Mouse (Mus musculus) liver, embryonic 12.5 days (tissue): Measurements from ENCODE around the gene Smyd5. TPM values are rescaled to one million over a fixed set of nuclear protein-coding genes. Genes with fewer than 3 reads are reported as not detected.

Experiments used
- ATAC-seq: fragments of 200-750 bp; cut with Nextera tagmentation; 2 replicates; pipeline ENCODE4 v1.8.0; 2017; ENCODE audit warnings: moderate number of reproducible peaks, mild to moderate bottlenecking, moderate library complexity
- H3K27ac ChIP-seq: fragments of 300-500 bp; sonication (generic); 2 replicates; pipeline ENCODE4 v1.5.1; 2016; ENCODE audit warnings: mild to moderate bottlenecking
- H3K27me3 ChIP-seq: fragments of 300-500 bp; sonication (generic); replicated peaks from 2 replicates; pipeline ENCODE4 v1.6.1; 2016; ENCODE audit warnings: mild to moderate bottlenecking, moderate library complexity
- H3K36me3 ChIP-seq: fragments of 300-500 bp; sonication (generic); 2 replicates; pipeline ENCODE4 v1.6.1; 2016; ENCODE audit warnings: mild to moderate bottlenecking, moderate library complexity
- H3K4me1 ChIP-seq: fragments of 300-500 bp; sonication (generic); 2 replicates; pipeline ENCODE4 v1.6.1; 2016
- H3K4me2 ChIP-seq: fragments of 300-500 bp; sonication (generic); 2 replicates; pipeline ENCODE4 v1.6.1; 2016; ENCODE audit warnings: mild to moderate bottlenecking, moderate library complexity
- H3K4me3 ChIP-seq: fragments of 300-500 bp; sonication (generic); 2 replicates; pipeline ENCODE4 v1.5.1; 2016; ENCODE audit warnings: mild to moderate bottlenecking, moderate library complexity
- H3K9ac ChIP-seq: fragments of 300-500 bp; sonication (generic); 2 replicates; pipeline ENCODE4 v1.6.1; 2016; ENCODE audit warnings: mild to moderate bottlenecking, moderate library complexity
- H3K9me3 ChIP-seq: fragments of 300-500 bp; sonication (generic); replicated peaks from 2 replicates; pipeline ENCODE4 v1.6.1; 2016; ENCODE audit warnings: mild to moderate bottlenecking, moderate library complexity
- WGBS: fragments of 180-500 bp; shearing (Covaris S2); methylation state at CpG from one replicate; pipeline ENCODE4 v1.1.7; 2016; ENCODE audit not compliant: insufficient replicate concordance; 5-methylcytosine and 5-hydroxymethylcytosine counted together
- polyA plus RNA-seq: library from polyadenylated mRNA; unstranded; fragments of >200 nt; fragmentation: Nextera tagmentation; extraction: Ambion mirVana; gene quantifications from 2 replicates; pipeline ENCODE4 v1.2.1, GENCODE M21; 2016

Gene Smyd5
- polyA plus RNA-seq, 1 experiment from 2014 or later: 45.4 TPM

DNA sequence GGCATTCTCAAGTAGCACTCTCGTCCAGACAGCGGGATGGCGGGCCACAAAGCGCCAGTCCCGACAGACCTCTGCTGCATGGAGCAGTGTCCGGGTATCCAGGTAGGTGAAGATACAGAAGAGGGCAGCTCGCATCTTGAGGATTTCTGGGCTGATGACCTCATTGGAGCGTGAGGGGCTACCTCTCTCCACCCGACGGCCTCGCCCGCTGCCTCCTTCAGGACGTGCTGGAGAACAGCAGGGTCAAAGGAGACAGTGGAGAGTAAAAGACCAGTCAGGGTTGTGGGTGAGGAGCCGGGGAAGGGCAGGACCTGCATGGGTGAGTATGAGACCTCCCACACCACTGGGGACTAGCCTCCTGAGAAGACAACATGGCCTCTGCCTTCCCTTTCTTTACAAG is 46.6 kb downstream of the Smyd5 start:
- H3K9me3 ChIP-seq: no peaks in the 10 kb centered on the region
- no peaks in the 10 kb centered on the region for H3K4me1 ChIP-seq
- WGBS: 30% methylated on average over 14 of the region's 14 CpGs
- H3K36me3 ChIP-seq: no peaks in the 10 kb centered on the region
- no peak overlapping the region for H3K9ac ChIP-seq
- ATAC-seq: no peak
- peaks cover 90% of the 10 kb centered on the region for H3K27me3 ChIP-seq
- no peak overlapping the region for H3K4me3 ChIP-seq
- H3K4me2 ChIP-seq: no peak overlapping the region
- no peak overlapping the region for H3K27ac ChIP-seq

DNA sequence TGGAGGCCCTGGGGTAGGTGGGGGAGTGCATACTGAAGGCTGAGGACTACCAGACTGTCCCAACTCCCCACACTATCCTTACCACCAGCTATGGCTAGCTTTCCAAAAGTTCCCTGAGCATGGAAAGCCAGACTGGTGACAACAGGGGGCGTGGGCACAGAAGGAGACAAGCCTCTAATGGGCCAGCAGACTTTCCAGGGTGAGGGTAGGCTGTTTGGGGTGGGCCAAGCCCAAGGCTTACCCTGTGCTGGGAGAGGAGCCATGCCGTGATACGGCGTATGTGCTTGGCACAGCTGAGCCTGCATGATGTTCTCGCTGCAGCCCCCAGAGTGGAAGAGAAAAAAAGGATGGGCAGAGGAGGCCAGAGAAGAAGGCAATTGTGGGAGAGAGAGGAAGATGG is 48.2 kb downstream of the Smyd5 start:
- no peak overlapping the region for H3K4me3 ChIP-seq
- H3K9me3 ChIP-seq: no peaks in the 10 kb centered on the region
- H3K9ac ChIP-seq: no peak overlapping the region
- H3K4me1 ChIP-seq: no peaks in the 10 kb centered on the region
- no peak for ATAC-seq
- WGBS: 69% methylated on average over 5 of the region's 5 CpGs
- no peak overlapping the region for H3K4me2 ChIP-seq
- H3K36me3 ChIP-seq: no peaks in the 10 kb centered on the region
- no peak overlapping the region for H3K27ac ChIP-seq
- H3K27me3 ChIP-seq: peaks cover 91% of the 10 kb centered on the region

DNA sequence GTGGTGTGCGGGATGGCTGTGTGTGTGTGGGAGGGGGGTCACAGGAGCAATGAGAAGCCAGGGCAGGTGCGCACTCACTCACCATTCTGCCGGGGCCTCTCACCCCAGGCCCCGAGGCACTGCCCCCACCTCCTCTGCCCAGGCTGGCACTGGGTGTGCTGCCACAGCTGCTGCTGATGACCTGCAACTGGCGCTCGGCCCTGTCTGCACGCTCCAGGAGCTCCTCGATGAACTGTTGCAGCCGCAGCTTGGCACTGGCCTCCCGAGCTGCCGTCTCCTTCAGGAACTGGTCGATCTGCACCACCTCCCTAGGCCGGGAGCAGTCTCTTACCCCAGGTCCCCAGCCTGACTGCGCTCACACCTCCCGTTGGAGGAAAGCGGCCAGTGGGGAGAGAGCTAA is 48.9 kb downstream of the Smyd5 start:
- no peak for ATAC-seq
- Histone ChIP-seq H3K4me3 (no peak overlapping the region), H3K4me1 (no peaks in the 10 kb centered on the region), H3K36me3 (no peaks in the 10 kb centered on the region), H3K9me3 (no peaks in the 10 kb centered on the region), H3K27ac (no peak overlapping the region), H3K9ac (no peak overlapping the region), H3K27me3 (peaks cover 91% of the 10 kb centered on the region), H3K4me2 (no peak overlapping the region)
- WGBS: 56% methylated on average over 15 of the region's 16 CpGs

DNA sequence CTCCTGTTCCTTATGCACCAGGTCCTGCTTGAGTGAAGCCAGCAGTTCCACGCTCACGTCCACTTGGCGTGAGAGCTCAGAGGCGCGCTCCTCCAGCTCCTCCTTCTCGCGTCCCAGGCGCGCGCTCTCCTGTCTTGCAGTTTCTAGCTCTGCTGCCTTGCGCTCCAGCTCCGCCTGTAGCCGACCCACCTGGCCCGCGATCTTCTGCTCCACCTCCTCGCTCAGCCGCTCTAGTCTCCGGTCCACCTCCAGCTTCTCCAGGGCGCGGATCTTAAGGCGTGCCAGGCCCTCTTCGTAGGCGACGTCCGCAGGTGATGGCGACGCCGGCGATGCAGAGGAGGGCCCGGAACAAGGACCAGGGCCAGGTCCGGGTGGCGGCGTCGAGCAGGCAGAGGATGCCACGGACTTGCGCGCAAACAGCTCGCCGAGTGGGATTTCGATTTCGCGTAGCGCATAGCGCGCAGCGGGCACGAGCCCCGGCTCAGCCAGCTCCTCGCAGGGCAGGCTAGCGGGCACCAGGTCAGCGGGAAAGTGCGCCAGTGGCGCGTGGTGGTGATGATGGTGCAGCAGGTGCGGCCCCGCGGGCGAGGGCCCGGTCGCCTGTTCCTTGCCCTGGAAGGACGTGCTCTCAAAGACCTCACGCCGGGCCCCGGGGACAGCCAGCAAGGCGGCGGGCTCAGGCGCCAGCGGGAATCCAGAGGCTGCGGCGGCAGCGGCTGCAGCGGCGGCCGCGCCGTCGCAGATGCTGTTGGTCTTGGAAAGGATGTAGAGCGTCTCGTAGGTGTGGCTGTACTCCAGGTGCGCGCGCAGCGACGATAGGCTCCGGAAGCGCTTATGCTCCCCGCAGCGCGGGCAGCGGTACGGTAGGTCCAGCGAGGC is 52.3 kb downstream of the Smyd5 start:
- Histone ChIP-seq H3K36me3 (no peaks in the 10 kb centered on the region), H3K4me3 (peak overlapping the region; percentile 10), H3K4me1 (no peaks in the 10 kb centered on the region), H3K9ac (no peak overlapping the region), H3K27me3 (peaks cover 82% of the 10 kb centered on the region), H3K27ac (no peak overlapping the region), H3K4me2 (peak overlapping the region; percentile 29), H3K9me3 (no peaks in the 10 kb centered on the region)
- 8% methylated on average over 91 of the region's 92 CpGs for WGBS
- no peak for ATAC-seq

DNA sequence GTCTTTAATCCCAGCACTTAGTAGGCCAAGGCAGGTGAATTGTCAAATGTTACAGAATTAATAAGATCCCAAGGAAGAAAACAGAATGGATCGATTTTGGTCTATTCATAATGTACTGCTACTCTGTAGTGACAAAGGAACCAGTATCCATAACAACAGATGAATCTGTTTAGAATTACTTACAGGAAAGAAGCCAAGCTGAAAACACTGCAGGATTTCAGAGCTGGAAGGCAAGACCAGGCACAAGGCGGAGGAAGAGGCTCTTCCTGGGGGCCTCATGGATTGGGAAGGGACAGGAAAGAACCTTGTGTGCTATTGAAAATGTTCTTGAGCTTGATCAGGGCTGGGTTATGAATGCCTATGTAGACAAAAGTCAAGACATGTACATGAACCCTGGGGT is 53.9 kb downstream of the Smyd5 start:
- ATAC-seq: no peak
- no peaks in the 10 kb centered on the region for H3K4me1 ChIP-seq
- H3K9ac ChIP-seq: no peak overlapping the region
- no peak overlapping the region for H3K4me3 ChIP-seq
- no peak overlapping the region for H3K27ac ChIP-seq
- no peak overlapping the region for H3K4me2 ChIP-seq
- H3K36me3 ChIP-seq: no peaks in the 10 kb centered on the region
- WGBS: 41% methylated on average over 2 of the region's 2 CpGs
- H3K9me3 ChIP-seq: no peaks in the 10 kb centered on the region
- peaks cover 65% of the 10 kb centered on the region for H3K27me3 ChIP-seq

DNA sequence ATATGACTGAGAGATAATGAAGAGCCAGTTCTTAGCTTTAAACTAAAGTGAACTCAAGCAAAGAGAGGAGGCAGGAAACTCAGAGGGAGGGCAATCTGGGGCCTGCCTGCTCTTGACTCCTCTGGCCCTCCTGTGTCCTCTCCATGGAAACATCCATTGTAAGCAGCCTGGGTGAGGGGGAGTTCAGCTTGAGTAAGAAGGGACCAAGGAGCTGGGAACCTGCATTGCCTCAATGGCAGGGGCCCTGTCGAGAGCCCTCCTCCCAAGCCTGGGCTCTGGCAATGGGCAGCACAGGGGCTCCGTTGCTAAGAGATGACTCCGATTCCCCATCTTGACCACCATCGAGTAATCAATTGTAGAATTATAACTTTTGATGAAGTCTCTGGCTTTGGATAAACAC is 56.7 kb downstream of the Smyd5 start:
- H3K9me3 ChIP-seq: no peaks in the 10 kb centered on the region
- ATAC-seq: no peak
- no peak overlapping the region for H3K4me2 ChIP-seq
- no peak overlapping the region for H3K4me3 ChIP-seq
- H3K36me3 ChIP-seq: no peaks in the 10 kb centered on the region
- WGBS: 66% methylated on average over 4 of the region's 4 CpGs
- H3K27ac ChIP-seq: no peak overlapping the region
- no peaks in the 10 kb centered on the region for H3K4me1 ChIP-seq
- no peak overlapping the region for H3K9ac ChIP-seq
- peaks cover 38% of the 10 kb centered on the region for H3K27me3 ChIP-seq

DNA sequence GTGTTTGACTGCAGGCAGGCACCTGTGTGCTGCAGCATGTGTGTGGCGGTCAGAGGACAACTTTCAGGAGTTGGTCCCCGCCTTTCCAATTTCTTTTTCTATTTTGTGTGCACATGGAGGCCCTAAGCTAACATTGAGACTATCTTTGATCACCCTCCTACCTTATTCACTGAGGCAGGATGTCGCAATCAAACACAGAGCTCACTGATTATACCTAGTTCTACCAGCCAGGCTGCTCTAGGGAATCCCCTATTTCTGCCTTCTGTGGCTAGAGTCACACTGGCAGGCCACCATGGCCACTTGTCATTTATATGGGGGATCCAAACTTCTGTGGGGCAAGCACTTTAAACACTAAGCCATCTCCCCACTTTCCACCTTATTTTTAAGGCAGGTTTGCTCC is 57.9 kb downstream of the Smyd5 start:
- 62% methylated on average over 3 of the region's 3 CpGs for WGBS
- Histone ChIP-seq H3K4me1 (no peaks in the 10 kb centered on the region), H3K27ac (no peak overlapping the region), H3K27me3 (peaks cover 26% of the 10 kb centered on the region), H3K36me3 (no peaks in the 10 kb centered on the region), H3K9ac (no peak overlapping the region), H3K4me3 (no peak overlapping the region), H3K9me3 (no peaks in the 10 kb centered on the region), H3K4me2 (no peak overlapping the region)
- no peak for ATAC-seq

DNA sequence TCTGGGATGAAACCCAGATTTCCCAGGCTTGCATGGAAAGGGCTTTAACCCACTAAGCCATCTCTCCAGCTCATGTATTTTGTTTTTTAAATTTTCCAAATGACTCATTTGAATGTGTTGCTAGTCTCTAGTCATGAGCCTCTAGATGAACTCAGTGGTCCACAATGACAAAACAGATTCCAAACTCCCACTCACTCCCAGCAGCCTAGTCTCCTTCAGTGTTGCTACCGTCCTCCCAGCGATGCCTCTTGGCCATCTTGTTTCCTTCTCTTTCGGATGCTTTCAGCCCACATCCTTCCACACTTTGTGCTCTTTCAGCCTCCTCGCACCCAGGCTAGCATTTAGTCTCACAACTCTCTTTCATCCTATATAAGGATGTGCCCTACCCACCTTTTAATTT is 58.5 kb downstream of the Smyd5 start:
- no peaks in the 10 kb centered on the region for H3K9me3 ChIP-seq
- 56% methylated on average over 4 of the region's 4 CpGs for WGBS
- no peak overlapping the region for H3K27ac ChIP-seq
- H3K4me2 ChIP-seq: no peak overlapping the region
- peaks cover 20% of the 10 kb centered on the region for H3K27me3 ChIP-seq
- H3K4me1 ChIP-seq: no peaks in the 10 kb centered on the region
- ATAC-seq: no peak
- no peaks in the 10 kb centered on the region for H3K36me3 ChIP-seq
- no peak overlapping the region for H3K9ac ChIP-seq
- no peak overlapping the region for H3K4me3 ChIP-seq

DNA sequence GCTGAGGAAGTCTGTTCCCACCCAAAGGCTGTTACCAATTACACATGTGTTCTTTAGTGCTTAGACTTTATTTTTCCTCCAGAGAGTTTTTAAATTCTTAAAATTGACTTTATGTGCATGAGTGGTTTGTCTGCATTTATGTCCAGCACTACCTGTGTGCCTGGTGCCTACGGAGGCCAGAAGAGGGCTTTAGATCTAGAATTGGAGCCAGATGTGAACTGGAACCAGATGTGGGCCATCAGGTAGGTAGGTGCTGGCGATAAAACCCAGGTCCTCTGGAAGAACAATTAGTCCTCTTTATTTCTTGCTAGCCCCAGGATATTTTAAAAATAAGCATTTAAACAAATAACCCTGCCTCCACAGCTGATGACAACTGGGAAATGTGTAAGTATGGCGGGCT is 59.8 kb downstream of the Smyd5 start:
- Histone ChIP-seq H3K4me2 (no peak overlapping the region), H3K9ac (no peak overlapping the region), H3K27me3 (peaks cover 7% of the 10 kb centered on the region), H3K9me3 (no peaks in the 10 kb centered on the region), H3K4me1 (no peaks in the 10 kb centered on the region), H3K4me3 (no peak overlapping the region), H3K27ac (no peak overlapping the region), H3K36me3 (no peaks in the 10 kb centered on the region)
- ATAC-seq: no peak
- 66% methylated on average over 3 of the region's 3 CpGs for WGBS

Other genes with a start within 250 kb of the Smyd5 start
- not detected in 2 replicates for gene Emx1, start 244.6 kb upstream of the Smyd5 start, polyA plus RNA-seq
- 2.6 and 3.1 TPM in 2 replicates for gene Sfxn5, start 98.6 kb upstream of the Smyd5 start, polyA plus RNA-seq
- 0.68 and 0.79 TPM in 2 replicates for gene Rab11fip5, start 57.4 kb upstream of the Smyd5 start, polyA plus RNA-seq
- gene Noto, start 8.1 kb upstream of the Smyd5 start, polyA plus RNA-seq: not detected in 2 replicates
- gene Cct7, start 19.5 kb downstream of the Smyd5 start, polyA plus RNA-seq: 457 and 480 TPM in 2 replicates
- 36.9 and 40.8 TPM in 2 replicates for gene Pradc1, start 20.0 kb downstream of the Smyd5 start, polyA plus RNA-seq
- gene Fbxo41, start 71.0 kb downstream of the Smyd5 start, polyA plus RNA-seq: 0.01 and 0.06 TPM in 2 replicates
- not detected in 2 replicates for gene Egr4, start 81.6 kb downstream of the Smyd5 start, polyA plus RNA-seq
- gene Alms1, start 155.5 kb downstream of the Smyd5 start, polyA plus RNA-seq: 3.2 and 3.4 TPM in 2 replicates